Mouse (Mus musculus) heart, postnatal 25 days (tissue): ENCODE measurements around the gene Kcnip3. TPM values are rescaled to one million over a fixed set of nuclear protein-coding genes. Genes with fewer than 3 reads are reported as not detected.
A peak's percentile ranks its signal among the peaks of the same experiment; 100 is the strongest.

Source experiments
- DNase-seq: peaks from one replicate; pipeline ENCODE4 v3.0.0; 2022; ENCODE audit warnings: low spot score
- intact Hi-C: fragments of 180-260 bp; cut with DNase I; formaldehyde crosslinking; loops from one replicate; pipeline ENCODE4 v1.15.1; 2025
- total RNA-seq, 2 experiments: library from RNA; stranded (reverse); gene quantifications; 2 replicates each; pipeline ENCODE4 v1.2.3; 2021

The Kcnip3 gene
- 1 to 10 TPM; 1.1 to 1.7 TPM for total RNA-seq

GRCm38 (mm10) chr2:127522006-127522441, at the start of gene Kcnip3:
Kcnip3 (minus strand) TSS chr2:127522094.
- intact Hi-C loops = no loop called here
- DNase-seq = no peak

GRCm38 (mm10) chr2:127559070-127559966, 37.4 kb upstream of the Kcnip3 start:
- intact Hi-C loops = loop anchor here (1.0 to 5.0 kb wide), 2 partner anchors 52 to 197 kb away; partner anchors contain the start of gene Adra2b
- DNase-seq = peak; percentile 38

DNA sequence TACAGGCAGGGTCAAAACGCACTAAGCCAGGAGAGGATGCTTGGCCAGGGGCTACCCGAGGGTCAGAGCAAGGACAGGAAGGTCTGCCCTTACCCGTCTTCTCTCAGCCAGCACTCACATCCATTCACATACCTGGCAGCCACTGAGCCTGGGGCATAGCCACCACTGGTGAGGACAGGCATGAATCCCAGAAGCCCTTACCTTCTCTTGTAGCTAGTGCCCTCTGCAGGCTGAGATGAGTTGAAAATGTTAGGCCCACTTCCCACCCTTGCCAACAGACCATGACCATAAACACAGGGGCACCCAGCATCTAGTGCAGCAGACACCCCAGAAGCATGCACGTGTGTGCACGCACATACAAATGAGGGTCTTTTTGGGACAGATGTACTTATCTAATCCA, 29.2 kb upstream of the Kcnip3 start:
- no peak for DNase-seq
- intact Hi-C loops = no loop called here

GRCm38 (mm10) chr2:127550446-127550845, 28.6 kb upstream of the Kcnip3 start:
- intact Hi-C loops = no loop called here
- no peak for DNase-seq

DNA sequence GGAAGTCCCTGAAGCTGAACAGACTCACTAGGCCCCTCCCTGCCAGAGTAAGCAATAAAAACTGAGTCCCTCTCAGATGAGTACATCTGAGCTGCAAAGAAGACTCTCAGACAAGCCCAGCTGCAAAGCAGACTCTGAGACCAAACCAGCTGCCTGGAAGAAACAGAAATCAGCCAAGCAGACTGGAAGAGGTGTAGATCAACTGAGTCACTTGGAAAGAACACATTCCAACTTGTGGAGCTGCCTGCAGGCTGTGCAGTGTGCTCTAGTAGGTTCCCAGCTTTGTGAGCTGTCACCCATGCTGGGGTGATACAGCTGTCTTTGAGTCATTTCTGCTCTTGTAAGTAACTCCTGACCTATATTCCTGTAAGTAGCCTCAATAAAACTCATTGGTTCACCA, 27.8 kb upstream of the Kcnip3 start:
- intact Hi-C loops = no loop called here
- DNase-seq = no peak

- no peak for DNase-seq
- intact Hi-C loops = no loop called here
Observed at GRCm38 (mm10) chr2:127548342-127549074, 26.6 kb upstream of the Kcnip3 start.

DNA sequence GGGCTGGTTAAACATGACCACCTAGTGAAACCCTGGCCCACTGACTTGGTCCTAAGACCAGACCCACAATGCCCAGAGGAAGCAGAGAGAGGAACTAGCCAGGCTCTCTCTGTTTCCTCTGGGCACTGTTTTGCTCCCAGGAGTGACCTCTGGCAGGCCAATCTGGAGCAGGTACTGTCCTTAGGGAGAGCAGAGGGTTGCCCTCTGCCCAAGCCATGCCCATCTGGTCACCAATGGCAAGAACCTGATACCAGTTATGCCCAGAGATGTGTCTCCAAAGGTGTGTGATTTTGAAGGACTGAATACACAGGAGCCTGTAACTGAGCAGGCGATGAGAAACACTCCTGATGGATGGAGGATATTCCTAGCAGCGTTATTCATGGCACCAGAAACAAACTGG, 19.8 kb upstream of the Kcnip3 start:
- DNase-seq = no peak
- intact Hi-C loops = no loop called here

DNA sequence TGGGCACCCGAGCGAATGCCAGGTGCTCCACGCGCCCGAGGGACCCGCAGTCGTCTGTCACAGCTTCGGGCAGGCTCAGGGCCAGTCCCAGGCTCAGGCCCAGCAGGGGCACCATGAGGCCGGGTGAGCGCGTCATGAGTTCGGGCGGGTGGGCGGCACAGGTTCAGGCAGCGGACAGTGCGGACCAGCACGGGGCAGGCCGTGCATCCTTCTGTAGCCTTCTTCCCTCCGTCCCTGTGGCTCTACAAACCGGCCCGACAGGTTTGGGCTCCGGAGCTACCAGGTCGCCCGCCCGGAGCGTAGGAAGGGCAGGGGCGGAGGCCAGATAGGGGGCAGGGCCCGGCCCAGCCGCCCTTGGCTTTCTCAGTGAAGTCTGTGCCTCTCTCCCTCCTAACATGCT, 19.3 kb upstream of the Kcnip3 start, which contains the start of gene Prom2:
Prom2 (minus strand) TSS at position 283 of the 400 bp plus-strand sequence.
- intact Hi-C loops = no loop called here

DNA sequence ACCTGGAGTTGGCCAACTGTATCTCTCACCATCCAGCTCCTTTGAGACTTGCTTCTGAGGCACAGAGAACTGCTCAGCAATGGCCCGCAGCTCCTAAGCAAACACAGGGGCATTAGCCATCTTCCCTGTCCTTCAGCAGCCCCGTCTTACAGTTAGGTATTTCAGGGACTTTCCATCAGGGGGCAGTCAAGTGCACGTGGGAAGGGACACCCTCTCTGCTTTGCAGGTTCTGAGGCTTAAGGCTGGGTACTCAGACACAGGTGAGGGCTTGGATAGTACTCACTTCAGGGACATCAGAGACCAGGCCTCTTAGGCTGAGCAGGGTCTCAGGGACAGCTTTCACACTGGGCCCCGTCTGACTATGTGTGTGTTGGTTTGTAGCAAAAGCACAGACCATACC, 17.6 kb upstream of the Kcnip3 start:
- DNase-seq = no peak
- intact Hi-C loops = no loop called here

More for the DNA sequence above, 19.3 kb upstream of the Kcnip3 start, which contains the start of gene Prom2:
- no peak for DNase-seq

DNA sequence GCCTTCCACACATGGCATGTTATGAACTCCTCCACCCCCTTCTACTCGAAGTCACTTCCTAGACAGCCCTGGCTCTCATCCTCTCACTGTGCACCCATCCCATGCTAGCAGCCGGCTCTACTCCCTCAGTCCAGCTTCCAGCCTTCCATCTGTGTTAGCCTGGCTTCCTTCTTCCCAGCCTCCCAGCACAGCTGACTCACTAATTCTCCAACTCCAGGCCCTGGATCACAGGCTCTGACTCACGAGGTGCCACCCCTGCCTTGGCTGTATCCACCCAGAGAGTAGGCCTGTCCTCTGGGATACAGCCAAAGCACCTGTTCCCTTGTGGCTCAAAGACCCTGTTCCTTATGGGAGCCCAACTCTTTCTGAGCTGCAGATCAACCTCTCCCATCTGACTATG, 15.7 kb upstream of the Kcnip3 start:
- DNase-seq = no peak
- intact Hi-C loops = no loop called here

- no peak for DNase-seq
- intact Hi-C loops = no loop called here
Observed at GRCm38 (mm10) chr2:127535363-127535762, 13.5 kb upstream of the Kcnip3 start.

DNA sequence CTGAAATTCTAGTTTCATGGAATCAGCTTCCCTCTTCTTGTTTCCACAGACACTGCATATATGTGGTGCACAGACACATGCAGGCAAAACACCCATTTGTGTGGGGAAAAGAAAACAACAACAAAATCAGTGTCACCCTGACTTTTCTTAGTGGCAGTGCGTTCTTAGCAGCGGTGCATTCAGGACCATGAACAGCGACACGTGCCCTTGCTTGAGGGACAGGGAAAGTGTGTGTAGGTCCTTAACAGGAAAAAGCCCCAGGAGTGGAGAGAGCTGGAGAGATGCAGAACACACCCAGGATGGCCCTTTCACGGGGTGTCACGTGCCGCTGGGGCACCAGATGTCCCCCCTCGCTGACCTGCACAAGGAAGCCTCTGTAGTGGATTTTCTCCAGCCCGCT, 10.5 kb upstream of the Kcnip3 start:
- intact Hi-C loops = no loop called here
- no peak for DNase-seq

DNA sequence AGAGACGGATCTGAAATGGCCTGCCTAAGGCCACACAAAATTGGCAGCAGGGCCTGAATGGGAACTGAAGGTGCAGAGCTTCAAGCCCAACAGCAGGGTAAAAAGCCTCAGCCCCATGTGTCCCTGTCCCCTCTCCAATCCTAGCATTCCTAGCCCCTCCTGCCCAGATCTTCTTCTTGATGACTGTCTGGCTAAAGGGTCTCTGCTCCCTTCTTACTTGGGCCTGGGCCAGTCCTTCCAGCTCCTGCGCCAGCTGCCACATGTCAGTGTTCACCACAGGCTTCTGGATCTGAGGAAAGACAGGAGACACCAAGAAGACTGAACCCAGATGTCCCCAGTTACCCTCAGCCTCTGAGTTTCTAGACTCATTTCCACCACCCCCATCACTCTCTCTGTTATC, 9.7 kb upstream of the Kcnip3 start:
- intact Hi-C loops = no loop called here
- DNase-seq = no peak

GRCm38 (mm10) chr2:127530418-127530817, 8.5 kb upstream of the Kcnip3 start:
- intact Hi-C loops = no loop called here
- DNase-seq = no peak

GRCm38 (mm10) chr2:127525004-127525775, 3.3 kb upstream of the Kcnip3 start:
- intact Hi-C loops = no loop called here
- no peak for DNase-seq

DNA sequence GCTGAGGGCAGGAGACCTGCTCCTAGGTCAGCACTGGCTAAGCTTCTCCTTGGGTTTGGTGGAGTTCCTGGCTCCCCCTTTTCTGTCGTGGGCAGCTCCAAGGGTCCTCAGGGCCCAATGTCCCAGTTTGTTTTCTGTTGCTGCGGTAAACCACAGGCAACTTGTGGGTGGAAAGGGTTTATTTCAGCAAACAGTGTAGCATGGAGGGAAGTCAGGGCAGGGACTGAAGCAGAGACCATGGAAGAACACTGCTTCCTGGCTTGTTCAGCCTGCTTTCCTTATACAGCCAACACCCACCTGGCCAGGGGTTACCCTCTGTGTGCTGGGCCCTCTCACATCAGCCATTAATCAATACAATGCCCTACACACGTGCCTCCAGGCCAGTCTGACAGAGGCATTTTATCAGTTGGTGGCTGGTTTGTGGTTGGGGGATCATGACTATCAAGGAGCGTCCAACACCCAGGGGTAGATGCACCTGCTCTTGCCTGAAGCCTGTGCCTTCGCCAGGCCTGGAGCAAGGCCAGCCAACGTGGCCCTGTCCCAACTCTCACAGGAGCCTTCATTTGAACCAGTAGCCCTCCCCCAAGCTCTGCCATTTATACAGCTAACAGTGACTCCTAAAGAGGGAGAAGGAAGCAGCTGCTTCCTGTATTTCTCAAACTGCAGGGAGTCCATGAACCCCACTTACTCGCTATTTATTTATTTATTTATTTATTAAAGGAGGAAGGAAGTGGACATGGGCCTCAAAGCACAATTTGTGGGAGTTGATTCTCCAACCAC, 2.2 kb upstream of the Kcnip3 start:
- intact Hi-C loops = no loop called here
- DNase-seq = no peak

DNA sequence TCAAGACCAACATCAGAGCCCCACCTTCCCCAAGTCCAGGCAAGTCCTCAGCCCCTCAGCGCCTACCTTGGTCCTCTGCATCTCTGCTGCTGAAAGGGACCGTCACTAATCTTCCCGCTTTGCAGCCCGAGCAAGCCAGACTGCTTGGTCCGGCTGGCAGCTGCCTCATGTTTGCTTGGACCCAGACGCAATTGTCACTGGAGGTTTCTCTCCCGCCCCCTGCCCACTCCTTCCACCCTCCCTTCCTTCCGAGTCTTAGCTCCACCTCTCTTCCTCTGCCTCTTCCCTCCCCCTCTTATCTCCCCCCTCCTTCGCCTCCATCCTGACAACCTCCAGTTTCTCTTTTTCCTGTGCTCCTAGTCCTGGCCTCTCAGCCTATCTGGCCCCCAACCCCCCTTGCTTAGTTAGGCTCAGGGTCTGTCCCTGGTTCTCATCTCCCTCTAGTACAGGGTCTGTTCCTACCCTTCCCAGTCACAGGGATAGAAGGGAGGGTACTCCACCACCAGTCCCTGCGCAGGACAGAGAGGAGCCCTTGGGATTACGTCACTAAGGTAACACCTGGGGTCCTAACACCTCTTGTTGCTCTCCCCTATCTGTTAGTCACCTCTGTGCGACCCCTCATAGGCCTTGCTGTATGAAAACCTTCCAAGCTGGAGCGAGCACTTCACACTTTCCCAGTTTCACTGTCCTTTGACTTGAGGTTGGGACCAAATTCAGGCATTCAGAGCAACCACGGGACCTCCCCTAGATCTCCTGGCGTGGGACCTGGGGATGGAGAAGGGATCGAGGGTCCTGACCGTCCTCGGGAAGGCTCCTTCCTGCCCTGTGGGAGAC, 505 bp downstream of the Kcnip3 start:
- intact Hi-C loops = no loop called here
- no peak for DNase-seq

GRCm38 (mm10) chr2:127520123-127520522, 1.8 kb downstream of the Kcnip3 start:
- intact Hi-C loops = no loop called here
- no peak for DNase-seq

DNA sequence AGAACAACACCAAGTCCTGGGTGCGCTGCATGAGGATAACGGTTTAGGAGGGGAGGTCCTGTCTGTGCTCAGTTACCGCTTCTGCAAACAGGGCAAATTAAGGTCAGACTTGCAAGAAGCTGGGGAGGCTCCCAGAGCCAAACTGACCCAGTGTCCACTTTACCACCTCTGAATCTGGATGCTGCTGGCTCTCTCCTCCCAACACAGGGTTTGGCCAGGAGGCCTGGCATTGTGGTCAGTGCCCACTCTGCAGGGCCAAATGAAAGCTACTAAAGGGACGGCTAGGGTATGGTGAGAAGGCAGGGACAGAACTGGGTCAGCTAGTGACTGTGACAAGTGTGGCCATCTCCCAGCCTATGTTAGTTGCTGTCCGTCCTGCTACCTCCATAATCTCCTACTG, 2.6 kb downstream of the Kcnip3 start:
- intact Hi-C loops = no loop called here
- no peak for DNase-seq
